Mouse (Mus musculus) embryonic facial prominence, embryonic 13.5 days (tissue): ENCODE results near the gene Nol9. TPM values are rescaled to one million over a fixed set of nuclear protein-coding genes. Genes with fewer than 3 reads are reported as not detected.

ENCODE experiments used
- ATAC-seq: fragments of 200-750 bp; cut with Nextera tagmentation; 2 replicates; pipeline ENCODE4 v1.8.0; 2017; ENCODE audit warnings: low read depth; ENCODE audit not compliant: insufficient number of reproducible peaks, insufficient read depth, low FRiP score, low TSS enrichment
- H3K27ac ChIP-seq: fragments of 300-500 bp; sonication (generic); 2 replicates; pipeline ENCODE4 v1.5.1; 2015; ENCODE audit warnings: moderate library complexity, mild to moderate bottlenecking, inconsistent platforms
- H3K27me3 ChIP-seq: fragments of 300-500 bp; sonication (generic); 2 replicates; pipeline ENCODE4 v1.6.1; 2015; ENCODE audit warnings: mild to moderate bottlenecking, inconsistent platforms
- H3K36me3 ChIP-seq: fragments of 300-500 bp; sonication (generic); 2 replicates; pipeline ENCODE4 v1.6.1; 2015; ENCODE audit warnings: mild to moderate bottlenecking, inconsistent platforms
- H3K4me1 ChIP-seq: fragments of 300-500 bp; sonication (generic); 2 replicates; pipeline ENCODE4 v1.6.1; 2015; ENCODE audit warnings: inconsistent platforms
- H3K4me2 ChIP-seq: fragments of 300-500 bp; sonication (generic); 2 replicates; pipeline ENCODE4 v1.6.1; 2015; ENCODE audit warnings: moderate library complexity, mild to moderate bottlenecking, inconsistent platforms
- H3K4me3 ChIP-seq: fragments of 300-500 bp; sonication (generic); 2 replicates; pipeline ENCODE4 v1.5.1; 2015; ENCODE audit warnings: mild to moderate bottlenecking, inconsistent platforms
- H3K9ac ChIP-seq: fragments of 300-500 bp; sonication (generic); 2 replicates; pipeline ENCODE4 v1.6.1; 2015; ENCODE audit warnings: mild to moderate bottlenecking, inconsistent platforms
- H3K9me3 ChIP-seq: fragments of 300-500 bp; sonication (generic); 2 replicates; pipeline ENCODE4 v1.6.1; 2016; ENCODE audit warnings: inconsistent platforms
- WGBS: fragments of 180-500 bp; shearing (Covaris S2); methylation state at CpG from one replicate; pipeline ENCODE4 v1.1.7; 2015; ENCODE audit warnings: mixed read lengths; 5-methylcytosine and 5-hydroxymethylcytosine counted together
- polyA plus RNA-seq: library from polyadenylated mRNA; unstranded; fragments of >200 nt; fragmentation: Nextera tagmentation; extraction: Ambion mirVana; gene quantifications from 2 replicates; pipeline ENCODE4 v1.2.1, GENCODE M21; 2015

The Nol9 gene
- polyA plus RNA-seq, 1 experiment from 2014 or later = 34.4 TPM

DNA sequence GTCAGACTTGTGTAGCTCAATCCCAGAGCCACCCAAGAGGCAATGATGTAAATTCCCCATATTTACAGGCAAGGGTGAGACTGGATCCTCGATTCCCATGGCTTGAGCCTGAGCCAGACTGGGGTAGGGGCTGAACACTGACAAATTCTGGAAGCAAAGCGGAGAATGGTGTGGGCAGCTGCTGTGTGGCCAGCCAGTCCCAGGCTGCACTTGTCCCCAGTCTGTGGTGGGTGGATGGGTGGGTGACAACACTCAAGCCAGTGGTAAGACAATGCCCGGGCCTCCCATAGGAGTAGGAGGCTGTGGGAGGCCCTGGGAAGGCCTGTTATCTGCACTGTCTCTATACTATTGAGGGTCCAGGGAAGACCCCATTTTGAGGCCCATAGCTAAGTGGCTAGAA is 30.1 kb downstream of the Nol9 start:
- no peak for ATAC-seq
- H3K4me1 ChIP-seq = peaks cover 16% of the 10 kb centered on the region
- no peak overlapping the region for H3K4me2 ChIP-seq
- WGBS = 78% methylated on average over 3 of the region's 3 CpGs
- no peak overlapping the region for H3K4me3 ChIP-seq
- no peaks in the 10 kb centered on the region for H3K27me3 ChIP-seq
- no peaks in the 10 kb centered on the region for H3K9me3 ChIP-seq
- H3K36me3 ChIP-seq = peaks cover 3% of the 10 kb centered on the region; the same call in 1 of the 2 replicates
- no peak overlapping the region for H3K9ac ChIP-seq
- H3K27ac ChIP-seq = no peak overlapping the region

DNA sequence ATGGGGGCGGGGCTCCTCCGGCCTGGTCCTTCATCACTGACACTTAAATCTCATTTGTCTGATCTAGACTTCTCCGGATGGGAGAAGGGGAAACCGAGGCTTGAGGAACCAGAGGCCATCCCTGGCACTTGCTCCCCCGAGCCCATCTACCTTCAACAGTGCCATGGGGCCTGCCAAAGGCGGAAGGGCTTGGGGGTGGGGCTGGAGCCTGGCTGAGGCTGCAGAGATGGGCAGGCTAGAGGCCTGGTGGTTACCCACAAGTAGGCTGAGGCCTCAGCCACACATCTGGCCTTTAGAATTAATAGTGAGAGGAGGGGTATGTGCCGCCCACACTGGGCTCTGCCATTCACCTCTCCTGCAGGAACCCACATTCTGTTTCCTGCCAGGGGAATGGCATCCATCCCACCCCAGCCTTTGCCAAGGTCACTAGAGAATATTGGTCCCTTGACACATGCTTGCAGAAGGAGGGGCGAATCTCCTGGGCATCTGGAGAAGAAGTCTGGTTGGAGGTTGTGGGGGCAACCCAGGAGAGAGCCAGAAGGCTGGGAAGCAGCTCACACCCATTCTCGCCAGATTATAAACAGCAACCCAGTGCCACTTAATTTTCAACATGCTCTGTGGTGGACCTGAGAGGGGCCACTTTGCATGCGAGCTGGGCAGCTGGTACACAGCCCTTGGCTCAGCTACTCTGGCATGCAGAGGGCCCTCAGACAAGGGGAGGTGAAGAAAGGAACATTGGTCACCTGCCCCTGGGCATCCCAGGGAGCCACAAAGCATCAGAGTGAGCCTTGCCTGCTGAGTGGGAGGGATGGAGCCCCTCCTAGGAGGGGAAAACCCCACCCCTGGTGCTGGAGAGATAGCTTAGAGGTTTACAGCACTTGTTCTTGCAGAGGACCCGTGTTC is 31.6 kb downstream of the Nol9 start:
- ATAC-seq = no peak
- Histone ChIP-seq H3K27ac (no peak overlapping the region), H3K36me3 (no peaks in the 10 kb centered on the region), H3K9ac (no peak overlapping the region), H3K4me1 (peaks cover 18% of the 10 kb centered on the region), H3K9me3 (no peaks in the 10 kb centered on the region), H3K27me3 (no peaks in the 10 kb centered on the region), H3K4me2 (no peak overlapping the region), H3K4me3 (no peak overlapping the region)
- WGBS = 76% methylated on average over 11 of the region's 11 CpGs

DNA sequence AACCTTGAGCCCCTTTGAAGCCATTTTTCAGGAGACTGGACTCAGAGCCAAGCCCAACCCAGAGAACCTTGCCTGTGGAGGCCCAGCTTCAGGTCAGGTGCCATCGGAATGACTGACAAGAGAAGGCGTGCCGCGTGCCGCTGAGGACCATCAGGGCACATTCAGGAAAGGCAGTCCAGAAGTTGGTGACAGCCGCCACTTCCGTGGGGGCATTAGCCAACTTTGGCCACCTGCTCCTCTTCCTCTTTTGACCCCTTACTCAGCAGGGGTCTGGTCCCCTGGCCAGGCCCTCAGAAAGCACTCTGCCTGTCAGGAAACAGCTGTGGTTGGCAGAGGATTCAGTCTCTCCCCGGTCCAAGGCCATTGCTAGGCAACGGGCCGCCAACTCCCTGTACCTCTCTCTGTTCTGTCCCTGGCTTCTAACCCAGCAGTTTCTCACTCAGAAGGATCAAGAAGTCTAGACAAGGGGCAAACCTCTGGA is 33.0 kb downstream of the Nol9 start, which contains the start of gene Plekhg5:
Gene Plekhg5, plus strand, starts transcription at position 378 of the 481 bp plus-strand sequence.
- Histone ChIP-seq H3K4me2 (no peak within 1 kb of the TSS), H3K4me3 (no peak within 1 kb of the TSS), H3K9me3 (no peaks in the 10 kb centered on the region), H3K4me1 (peaks cover 18% of the 10 kb centered on the region), H3K9ac (no peak within 1 kb of the TSS), H3K27me3 (no peaks in the 10 kb centered on the region), H3K27ac (no peak within 1 kb of the TSS), H3K36me3 (no peaks in the 10 kb centered on the region)
- 70% methylated on average over 10 of the region's 10 CpGs for WGBS
- no peak for ATAC-seq

DNA sequence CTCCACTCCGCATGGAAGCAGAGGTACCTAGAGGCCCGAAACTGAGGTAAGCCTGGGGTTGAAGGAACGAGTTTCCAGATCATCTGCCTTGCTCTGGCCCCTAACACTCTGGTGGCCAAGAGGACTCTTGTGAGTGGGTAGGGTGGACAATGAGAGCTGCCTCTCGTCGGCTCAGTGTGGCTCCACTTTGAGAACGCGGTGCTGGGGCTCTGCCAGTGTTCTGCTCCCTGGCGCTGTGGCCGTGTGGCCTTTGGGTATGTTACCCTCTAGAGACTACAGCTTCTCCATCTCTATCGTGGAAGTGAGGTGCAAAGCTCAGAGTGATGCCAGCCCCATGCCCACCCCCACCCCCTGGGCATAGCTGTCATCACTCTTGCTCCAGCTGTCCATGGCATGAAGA is 33.5 kb downstream of the Nol9 start:
- Histone ChIP-seq H3K4me2 (no peak overlapping the region), H3K36me3 (no peaks in the 10 kb centered on the region), H3K9me3 (no peaks in the 10 kb centered on the region), H3K4me1 (peaks cover 18% of the 10 kb centered on the region), H3K4me3 (no peak overlapping the region), H3K9ac (no peak overlapping the region), H3K27ac (no peak overlapping the region), H3K27me3 (no peaks in the 10 kb centered on the region)
- WGBS = 65% methylated on average over 10 of the region's 10 CpGs
- ATAC-seq = no peak

DNA sequence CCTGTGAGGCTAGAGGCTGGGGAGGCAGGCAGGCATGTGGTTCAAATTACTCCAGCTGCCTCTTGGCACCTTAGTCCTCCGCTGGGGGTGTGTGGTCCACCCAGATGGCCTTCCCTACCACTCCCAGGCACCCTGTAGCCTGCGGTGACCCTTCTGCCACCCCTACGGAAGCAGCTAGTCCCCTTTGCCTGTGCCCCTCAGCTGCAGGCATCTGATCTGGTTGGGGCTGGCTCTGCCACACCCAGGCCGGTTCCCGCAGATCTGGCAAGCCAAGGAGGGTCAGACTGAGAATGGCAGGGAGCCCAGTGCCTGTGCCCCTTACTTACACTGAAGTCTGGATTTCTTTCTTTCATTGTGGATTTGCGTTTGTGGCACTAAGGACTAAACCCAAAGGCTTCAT is 34.6 kb downstream of the Nol9 start:
- Histone ChIP-seq H3K27me3 (no peaks in the 10 kb centered on the region), H3K4me1 (peaks cover 18% of the 10 kb centered on the region), H3K36me3 (no peaks in the 10 kb centered on the region), H3K27ac (no peak overlapping the region), H3K9me3 (no peaks in the 10 kb centered on the region), H3K4me3 (no peak overlapping the region), H3K9ac (no peak overlapping the region), H3K4me2 (no peak overlapping the region)
- WGBS = 68% methylated on average over 6 of the region's 6 CpGs
- no peak for ATAC-seq

DNA sequence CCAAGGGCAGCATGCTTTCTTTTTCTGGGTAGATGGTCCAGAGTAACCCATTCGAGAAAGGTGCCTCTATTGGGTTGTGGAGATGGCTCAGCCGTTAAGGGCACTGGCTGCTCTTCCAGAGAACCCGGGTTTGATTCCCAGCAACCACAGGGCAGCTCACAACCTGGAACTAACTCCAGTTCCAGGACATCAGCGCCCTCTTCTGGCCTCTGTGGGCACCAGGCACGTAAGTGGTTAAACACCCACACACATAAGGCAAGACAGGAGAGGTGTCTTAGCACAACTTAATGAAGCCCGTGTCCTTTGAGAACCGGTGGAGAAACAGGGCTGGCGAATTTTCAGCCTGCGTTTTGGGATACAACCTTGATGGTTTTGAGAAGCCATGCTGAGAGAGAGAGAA is 35.4 kb downstream of the Nol9 start:
- Histone ChIP-seq H3K4me1 (peaks cover 18% of the 10 kb centered on the region), H3K36me3 (no peaks in the 10 kb centered on the region), H3K27me3 (no peaks in the 10 kb centered on the region), H3K4me3 (no peak overlapping the region), H3K27ac (no peak overlapping the region), H3K9ac (no peak overlapping the region), H3K4me2 (no peak overlapping the region), H3K9me3 (no peaks in the 10 kb centered on the region)
- ATAC-seq = no peak
- WGBS = 85% methylated on average over 9 of the region's 9 CpGs

DNA sequence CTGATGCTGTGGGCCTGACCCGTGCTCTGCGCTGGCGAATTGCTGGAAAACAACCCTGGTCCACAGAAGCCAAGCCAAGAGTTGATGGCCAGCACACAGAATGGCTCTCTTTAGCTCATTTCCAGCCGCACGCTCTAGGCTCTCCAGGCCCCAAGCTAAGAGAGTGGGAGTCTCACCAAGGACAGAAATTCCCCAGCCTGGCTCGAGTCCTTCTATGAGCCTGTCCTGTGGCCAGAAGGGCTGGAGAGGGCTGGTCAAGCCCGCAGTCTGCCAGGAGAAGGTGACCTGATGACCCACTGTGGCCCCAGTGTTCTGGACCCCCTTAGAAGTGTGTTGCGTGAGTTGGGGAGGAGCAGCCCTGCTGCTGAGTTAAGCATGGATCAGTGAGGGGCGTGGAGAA is 38.1 kb downstream of the Nol9 start:
- H3K9ac ChIP-seq = no peak overlapping the region
- no peaks in the 10 kb centered on the region for H3K9me3 ChIP-seq
- no peaks in the 10 kb centered on the region for H3K27me3 ChIP-seq
- ATAC-seq = no peak
- no peaks in the 10 kb centered on the region for H3K36me3 ChIP-seq
- peaks cover 16% of the 10 kb centered on the region for H3K4me1 ChIP-seq
- WGBS = 90% methylated on average over 9 of the region's 9 CpGs
- no peak overlapping the region for H3K4me2 ChIP-seq
- H3K27ac ChIP-seq = no peak overlapping the region
- H3K4me3 ChIP-seq = no peak overlapping the region

DNA sequence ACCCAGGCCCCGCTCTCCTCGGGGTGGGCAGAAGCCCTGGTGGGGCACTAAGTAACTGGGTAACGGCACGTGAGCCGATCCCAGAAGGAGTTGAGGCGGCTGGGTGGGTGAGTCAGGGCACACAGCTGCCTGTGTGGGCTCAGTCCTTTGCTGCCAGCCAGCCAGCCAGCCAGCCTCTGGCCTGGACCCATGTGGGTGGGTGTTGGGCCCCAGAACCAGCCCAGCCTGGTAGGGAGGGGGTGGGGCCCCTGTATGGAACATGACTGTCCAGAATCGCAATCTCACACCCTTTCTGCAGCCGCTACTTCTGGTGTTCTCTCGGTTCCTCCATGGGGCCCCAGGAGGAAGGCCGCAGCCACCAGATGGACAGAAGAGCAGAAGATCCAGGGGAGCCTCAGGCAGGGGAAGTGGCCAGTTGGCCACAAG is 39.0 kb downstream of the Nol9 start:
- Histone ChIP-seq H3K9ac (0 out of 2 replicates have a peak overlapping the region, but pooled peaks have one; percentile 1), H3K4me1 (peaks cover 10% of the 10 kb centered on the region), H3K36me3 (no peaks in the 10 kb centered on the region), H3K27me3 (no peaks in the 10 kb centered on the region), H3K9me3 (no peaks in the 10 kb centered on the region), H3K4me2 (no peak overlapping the region), H3K4me3 (no peak overlapping the region), H3K27ac (no peak overlapping the region)
- ATAC-seq = no peak
- WGBS = 89% methylated on average over 10 of the region's 10 CpGs

DNA sequence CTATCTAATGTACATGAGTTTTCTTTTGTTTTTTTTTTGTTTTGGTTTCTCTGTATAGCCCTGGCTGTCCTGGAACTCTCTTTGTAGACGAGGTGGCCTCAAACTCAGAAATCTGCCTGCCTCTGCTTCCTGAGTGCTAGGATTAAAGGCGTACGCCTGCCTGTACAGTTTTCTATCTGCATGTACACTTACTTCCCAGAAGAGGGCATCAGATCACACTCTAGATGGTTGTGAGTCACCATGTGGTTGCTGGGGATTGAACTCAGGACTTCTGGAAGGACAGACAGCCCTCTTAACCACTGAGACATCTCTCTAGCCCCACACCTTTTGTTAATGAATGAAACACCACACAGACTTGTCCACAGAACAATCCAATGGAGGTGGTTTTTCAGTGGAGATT is 40.1 kb downstream of the Nol9 start:
- Histone ChIP-seq H3K27ac (no peak overlapping the region), H3K9ac (no peak overlapping the region), H3K9me3 (no peaks in the 10 kb centered on the region), H3K4me3 (no peak overlapping the region), H3K4me1 (peaks cover 2% of the 10 kb centered on the region; the same call in 1 of the 2 replicates), H3K27me3 (no peaks in the 10 kb centered on the region), H3K4me2 (no peak overlapping the region), H3K36me3 (no peaks in the 10 kb centered on the region)
- ATAC-seq = no peak
- WGBS = 94% methylated on average over 3 of the region's 3 CpGs

DNA sequence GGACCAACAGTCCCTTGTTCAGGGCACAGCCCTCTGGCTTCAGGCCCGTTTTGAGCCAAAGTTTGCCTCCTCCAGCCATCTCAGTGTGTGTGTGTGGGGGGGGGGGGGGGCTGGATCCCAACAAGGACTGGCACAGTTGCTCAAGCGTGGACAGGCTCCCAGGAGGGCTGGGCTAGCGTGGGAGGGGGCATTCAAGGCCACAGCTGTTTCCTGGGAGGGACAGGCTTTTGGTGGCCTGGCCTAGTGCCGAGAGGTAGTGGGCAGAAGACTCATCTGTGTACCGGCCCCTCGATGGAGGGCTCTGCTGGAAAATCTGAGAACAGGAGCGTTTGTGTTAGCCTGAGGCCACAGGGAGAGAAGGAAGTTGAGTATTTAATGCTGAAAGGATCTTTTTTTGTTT is 40.8 kb downstream of the Nol9 start:
- Histone ChIP-seq H3K4me2 (no peak overlapping the region), H3K4me1 (no peaks in the 10 kb centered on the region), H3K27ac (no peak overlapping the region), H3K9ac (no peak overlapping the region), H3K27me3 (no peaks in the 10 kb centered on the region), H3K36me3 (no peaks in the 10 kb centered on the region), H3K4me3 (no peak overlapping the region), H3K9me3 (no peaks in the 10 kb centered on the region)
- 57% methylated on average over 7 of the region's 7 CpGs for WGBS
- no peak for ATAC-seq

DNA sequence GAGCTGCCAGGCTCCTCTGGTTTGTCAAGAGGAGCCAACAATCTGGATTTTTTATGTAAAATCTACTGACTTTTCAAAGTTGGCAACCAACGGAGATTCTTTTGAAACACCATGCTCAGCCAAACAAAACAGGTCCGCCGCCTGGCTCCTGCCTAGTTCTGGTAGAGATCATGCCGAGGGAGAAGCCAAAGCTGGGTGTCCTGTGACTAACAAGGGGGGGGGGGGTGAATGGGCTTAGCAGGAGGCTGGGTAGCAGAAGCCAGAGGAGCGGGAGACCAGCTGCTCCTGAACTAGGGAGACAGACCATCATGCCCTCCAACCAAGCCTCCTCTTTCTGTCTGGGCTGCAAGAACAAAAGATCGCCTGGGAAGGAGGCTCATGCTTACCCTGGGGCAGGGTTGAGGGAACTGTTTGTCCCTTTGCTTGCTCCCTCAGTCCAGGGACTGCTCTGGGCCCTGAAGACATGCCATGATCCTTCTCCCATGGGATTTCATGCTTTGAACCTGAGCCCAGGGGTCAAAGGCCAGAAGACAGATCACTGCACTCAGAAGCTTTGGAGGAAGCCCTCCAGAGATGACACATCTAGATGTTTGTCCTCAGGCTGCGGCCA is 44.6 kb downstream of the Nol9 start:
- no peak for ATAC-seq
- no peak overlapping the region for H3K4me2 ChIP-seq
- no peak overlapping the region for H3K4me3 ChIP-seq
- H3K9me3 ChIP-seq = no peaks in the 10 kb centered on the region
- peaks cover 16% of the 10 kb centered on the region for H3K4me1 ChIP-seq
- H3K27me3 ChIP-seq = no peaks in the 10 kb centered on the region
- WGBS = 57% methylated on average over 7 of the region's 7 CpGs
- no peak overlapping the region for H3K9ac ChIP-seq
- no peak overlapping the region for H3K27ac ChIP-seq
- no peaks in the 10 kb centered on the region for H3K36me3 ChIP-seq

DNA sequence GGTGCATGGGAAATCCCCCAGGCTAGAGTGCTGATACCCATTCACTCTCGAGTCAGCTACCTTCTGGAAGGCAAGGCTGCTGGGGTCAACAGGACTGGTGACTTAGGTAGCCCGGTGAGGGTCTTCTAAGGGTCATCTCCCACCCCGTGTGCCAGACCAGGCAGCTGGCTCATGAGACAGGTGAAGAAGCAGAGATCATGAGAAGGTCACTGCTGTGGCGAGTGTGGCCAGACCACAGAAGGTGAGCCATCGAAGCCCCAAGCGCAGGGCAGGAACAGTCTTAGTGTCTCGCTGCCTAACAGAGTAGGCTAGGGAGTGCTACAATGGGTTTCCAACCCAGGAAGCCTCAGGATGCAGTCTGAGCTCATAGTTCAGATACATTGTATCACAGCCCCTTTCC is 45.5 kb downstream of the Nol9 start:
- WGBS = 82% methylated on average over 7 of the region's 7 CpGs
- Histone ChIP-seq H3K4me2 (no peak overlapping the region), H3K27ac (no peak overlapping the region), H3K9ac (no peak overlapping the region), H3K4me1 (peaks cover 25% of the 10 kb centered on the region), H3K27me3 (no peaks in the 10 kb centered on the region), H3K4me3 (no peak overlapping the region), H3K36me3 (0 out of 2 replicates have a peak, but pooled peaks cover 6% of the 10 kb centered on the region), H3K9me3 (no peaks in the 10 kb centered on the region)
- ATAC-seq = no peak
